Mouse (Mus musculus) neural tube, embryonic 10.5 days (tissue): ENCODE results near the gene 6430548M08Rik.

ENCODE experiments used
- DNase-seq: peaks from one replicate; pipeline ENCODE4 v3.0.0-alpha.2; 2017; ENCODE audit warnings: low spot score; ENCODE audit errors: extremely low spot score

Gene 6430548M08Rik

DNA sequence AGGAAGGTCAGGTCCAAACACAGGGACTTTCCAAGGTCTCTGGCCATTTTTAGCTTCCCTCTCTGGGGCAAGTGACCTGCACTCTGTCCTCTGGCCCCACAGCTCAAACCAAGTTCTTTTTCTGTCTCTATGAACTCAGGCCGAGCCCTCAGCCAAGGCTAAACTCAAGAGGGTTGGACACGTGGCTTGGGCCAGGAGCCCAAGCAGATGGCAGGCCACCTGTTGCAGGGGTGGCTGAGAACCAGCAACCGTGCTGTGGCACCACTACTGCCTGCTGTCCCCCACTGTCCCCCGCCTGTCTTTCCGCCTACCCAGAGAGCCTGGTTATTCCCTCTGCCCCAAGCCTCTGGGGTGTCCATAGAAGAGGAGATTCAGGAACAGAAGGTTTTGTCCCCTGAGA, 100.0 kb downstream of the 6430548M08Rik start:
- no peak for DNase-seq
